Mouse (Mus musculus) layer of hippocampus, adult 9-10 months (tissue): ENCODE measurements at regions not wholly inside any gene's neighbourhood (a gene's known extent, or its start where the extent isn't known, plus 50 kb on each side); places are given as distances from the start of the nearest gene placed in this dataset.

Experiments
- DNase-seq: peaks from one replicate; pipeline ENCODE4 v3.0.0; 2022; ENCODE audit warnings: low spot score

DNA sequence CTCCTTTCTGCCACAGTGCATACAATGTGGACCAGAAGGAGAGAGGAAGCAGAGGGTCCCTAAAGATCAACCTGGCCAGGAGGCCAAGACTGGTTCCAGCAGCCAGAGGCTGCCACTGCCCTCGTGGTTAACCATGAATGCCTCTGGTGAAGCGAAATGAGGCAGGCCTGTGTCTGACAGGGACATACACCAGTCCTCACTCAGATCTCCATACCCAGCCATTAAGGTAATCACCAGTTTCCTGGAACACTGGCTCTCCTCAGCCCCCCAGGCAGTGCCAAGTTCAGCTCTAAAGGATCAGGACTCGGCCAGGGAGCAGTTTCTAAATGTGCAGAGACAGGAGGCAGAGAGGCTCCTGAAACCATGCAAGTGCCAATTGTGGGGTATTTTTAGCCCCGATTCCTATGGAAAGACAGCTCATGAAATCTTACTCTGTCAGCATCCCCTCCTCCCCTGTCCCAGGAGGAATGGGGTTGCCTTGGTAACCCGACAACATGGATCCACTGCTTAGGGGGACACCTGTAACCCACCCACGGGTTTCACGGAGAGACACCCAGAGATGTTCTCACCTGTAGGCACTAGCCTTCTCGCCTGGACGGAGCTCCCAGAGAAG is 103.6 kb downstream of the Ier5 start:
- DNase-seq: no peak

GRCm38 (mm10) chr1:154993927-154994856 is 105.2 kb downstream of the Ier5 start:
- DNase-seq: no peak

DNA sequence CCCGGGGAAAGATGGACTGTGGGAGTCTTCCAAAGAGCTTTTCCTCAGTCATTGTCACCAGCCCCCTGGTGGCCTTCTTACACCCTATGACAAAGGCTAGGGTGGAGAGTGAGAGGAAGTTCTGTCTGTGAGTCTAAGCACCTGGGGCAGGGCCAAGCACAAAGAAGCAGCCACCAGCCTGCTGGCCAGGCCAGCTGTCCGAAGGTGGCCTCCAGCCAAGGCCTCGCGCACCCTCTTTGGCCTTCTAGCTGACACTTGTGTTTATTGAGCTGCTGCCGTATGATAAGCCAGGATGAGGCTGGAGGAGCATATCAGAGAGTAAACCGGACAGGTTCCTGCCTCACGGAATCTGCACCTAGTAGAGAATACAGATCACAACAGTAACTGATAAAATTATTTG is 99.0 kb upstream of the Cacna1e start:
- no peak for DNase-seq

DNA sequence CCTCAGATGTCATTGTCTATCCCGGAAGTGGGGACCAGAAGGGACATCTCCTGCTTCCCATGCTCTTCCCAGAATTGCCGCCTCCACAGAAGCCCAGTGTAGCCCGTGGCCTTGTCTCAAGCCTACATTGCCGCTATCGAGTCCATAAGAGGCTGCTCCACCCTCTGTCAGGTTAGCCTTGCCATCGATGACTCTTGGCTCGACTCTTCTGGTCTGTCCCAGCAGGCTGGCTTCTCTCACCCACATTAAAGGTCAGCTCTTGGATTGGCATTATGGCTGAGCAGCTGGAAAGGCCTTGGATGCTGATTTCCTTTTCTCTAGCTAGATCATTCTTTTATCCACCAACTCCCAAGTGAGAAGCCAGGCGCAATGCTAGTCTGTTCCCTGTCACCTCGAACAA is 98.5 kb upstream of the Cacna1e start:
- no peak for DNase-seq

DNA sequence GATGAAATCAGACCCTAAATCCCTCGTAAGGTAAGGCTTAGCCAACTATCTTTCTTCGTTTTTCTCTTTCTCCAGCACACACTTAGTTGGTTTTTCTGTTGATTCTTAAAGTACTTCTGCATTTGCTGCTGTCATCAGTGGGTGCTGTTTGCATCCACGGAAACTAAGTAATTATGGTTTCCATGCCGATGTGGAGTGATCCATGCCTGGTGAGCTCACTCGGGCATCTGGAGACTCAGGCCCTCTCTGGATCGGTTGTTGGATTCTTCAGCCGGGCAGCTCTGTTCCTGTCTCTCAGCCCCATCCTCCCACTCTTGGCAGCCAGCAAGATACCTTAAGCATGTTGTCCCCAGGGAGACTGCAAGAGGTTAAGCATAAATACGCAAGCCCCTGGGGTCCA is 97.4 kb upstream of the Cacna1e start:
- DNase-seq: no peak

DNA sequence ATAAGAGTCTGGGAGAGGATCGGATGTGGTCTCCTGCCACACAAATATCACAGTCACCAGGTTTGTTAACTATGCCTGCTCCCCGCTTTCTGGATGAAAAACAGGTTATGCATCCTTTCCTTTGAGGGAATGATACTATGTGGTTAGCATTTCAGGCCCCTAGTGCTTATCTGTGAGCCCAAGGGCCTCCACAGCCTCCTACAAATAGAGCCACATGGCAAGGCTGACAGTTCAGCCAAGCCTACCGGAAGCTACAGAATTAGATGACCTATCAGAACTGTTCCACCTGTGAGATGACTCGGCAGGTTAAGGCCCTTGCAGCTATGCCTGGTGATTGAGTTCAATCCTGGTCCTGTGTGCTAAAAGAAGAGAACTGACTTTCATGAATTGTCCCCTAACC is 91.4 kb upstream of the Cacna1e start:
- DNase-seq: no peak

DNA sequence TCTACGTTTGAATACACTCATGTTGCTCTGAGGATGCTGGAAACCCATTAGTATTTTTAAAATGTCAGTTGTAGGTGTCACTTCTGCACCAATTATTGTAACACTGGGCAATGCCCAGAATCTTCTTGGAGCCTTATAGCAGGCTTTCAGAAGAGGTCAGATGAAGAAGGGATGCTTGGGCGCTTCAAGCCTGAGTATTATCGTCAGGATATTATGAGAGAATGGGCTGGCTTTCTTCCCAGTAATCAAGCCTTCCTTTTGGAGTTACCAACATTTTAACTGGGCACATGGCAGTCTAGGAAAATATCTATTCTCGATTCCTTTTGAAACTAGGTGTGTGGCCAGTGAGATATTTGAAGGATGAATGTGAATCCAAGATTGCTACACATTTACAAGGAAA is 77.0 kb upstream of the Cacna1e start:
- no peak for DNase-seq

DNA sequence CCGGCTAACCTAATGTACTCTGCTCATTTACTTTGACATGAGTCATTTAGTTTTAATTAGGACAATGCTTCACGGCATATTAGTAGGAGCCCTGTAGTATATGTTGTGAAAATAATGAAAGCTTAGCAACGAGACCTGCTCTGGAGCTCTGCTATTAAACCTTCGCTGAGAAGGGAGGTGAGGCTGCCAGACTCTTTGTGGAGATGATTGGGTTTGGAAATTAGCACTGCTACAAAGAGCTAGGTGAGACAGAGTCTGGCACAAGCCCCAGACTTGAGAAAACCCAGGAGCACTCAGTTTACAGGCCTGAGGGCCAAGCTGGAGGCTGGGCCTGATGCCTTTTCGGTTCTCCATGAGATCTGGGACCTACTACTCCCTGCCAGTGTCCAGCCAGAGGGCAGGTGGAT is 72.3 kb upstream of the Cacna1e start:
- no peak for DNase-seq

- DNase-seq: no peak
Observed at GRCm38 (mm10) chr1:154952679-154953078, 68.4 kb upstream of the Cacna1e start.
